Mouse (Mus musculus) embryonic fibroblast, embryonic 13.5 days (primary cell): ENCODE measurements around the gene Il9. TPM values are rescaled to one million over a fixed set of nuclear protein-coding genes. Genes with fewer than 3 reads are reported as not detected.

Experiments used
- H3K27ac ChIP-seq: 2 replicates; pipeline ENCODE4 v1.5.1; 2012; ENCODE audit warnings: low read length, control low read depth, inconsistent platforms; ENCODE audit not compliant: insufficient read depth
- H3K4me1 ChIP-seq: 2 replicates; pipeline ENCODE4 v1.6.1; 2011; ENCODE audit warnings: low read length; ENCODE audit not compliant: control insufficient read depth, insufficient read depth
- H3K4me3 ChIP-seq: 2 replicates; pipeline ENCODE4 v1.5.1; 2011; ENCODE audit warnings: mild to moderate bottlenecking, control low read depth, low read length; ENCODE audit not compliant: insufficient read depth
- CTCF ChIP-seq: IDR thresholded peaks from 2 replicates; pipeline ENCODE4 v1.5.1; 2011; ENCODE audit warnings: mild to moderate bottlenecking, control low read depth, low read length, moderate library complexity, borderline replicate concordance; ENCODE audit not compliant: insufficient read depth
- POLR2A ChIP-seq: IDR thresholded peaks from 2 replicates; pipeline ENCODE4 v1.6.1; 2011; ENCODE audit warnings: low read depth, mild to moderate bottlenecking, control low read depth, low read length, moderate library complexity
- polyA plus RNA-seq: library from polyadenylated mRNA; stranded (reverse); fragments of >200 nt; gene quantifications from 2 replicates; pipeline ENCODE4 v1.2.4, GENCODE M21; 2011; ENCODE audit warnings: low read depth; ENCODE audit not compliant: missing spikeins, insufficient read length

Il9 gene
- polyA plus RNA-seq, result not detected in 2 replicates

DNA sequence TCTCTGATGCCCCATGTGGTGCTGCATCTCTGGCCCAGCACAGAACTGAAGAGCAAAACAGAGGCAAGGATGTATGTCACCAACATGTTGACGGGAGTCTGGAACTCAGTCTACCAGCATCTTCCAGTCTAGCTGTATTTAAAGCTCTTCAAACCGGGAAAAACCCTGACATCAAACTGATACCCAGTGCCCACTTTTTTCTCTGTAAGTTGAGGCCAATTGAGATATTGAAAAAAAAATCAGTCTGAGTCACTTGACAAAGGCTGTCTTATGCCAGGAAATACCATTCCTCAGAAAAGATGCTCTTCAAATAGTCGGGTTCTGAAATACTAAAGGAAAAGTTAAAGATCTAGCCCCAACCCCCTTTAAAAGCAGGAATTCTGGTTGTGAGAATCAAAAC is at the start of gene Il9:
Gene Il9 (minus strand): TSS at position 101 of the 400 bp plus-strand sequence.
- TF ChIP-seq POLR2A (no peak), CTCF (no peak)
- no peaks in the 10 kb centered on the region for H3K4me1 ChIP-seq
- no peak within 1 kb of the TSS for H3K27ac ChIP-seq
- no peak within 1 kb of the TSS for H3K4me3 ChIP-seq

DNA sequence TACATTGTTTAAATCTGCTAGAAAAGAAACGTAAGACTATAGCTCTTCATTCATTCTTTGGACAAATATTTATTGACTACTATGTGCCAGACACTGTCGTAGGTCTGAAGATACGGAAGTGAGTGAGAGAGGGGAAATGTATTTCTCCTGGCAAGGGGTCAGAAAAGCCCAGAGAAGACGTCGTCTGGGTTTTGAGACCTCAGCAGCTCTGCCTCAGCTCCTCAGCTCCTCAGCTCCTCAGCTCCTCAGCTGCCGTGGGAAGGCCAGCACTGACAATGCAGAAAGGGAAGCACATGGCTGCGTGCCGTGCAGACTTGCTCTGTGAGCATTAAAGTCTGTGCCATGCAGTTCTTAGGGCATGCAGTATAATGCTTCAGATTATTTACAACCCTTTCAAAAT is 47.6 kb upstream of the Il9 start:
- no peak overlapping the region for H3K4me3 ChIP-seq
- no peak for TF ChIP-seq POLR2A
- no peak for TF ChIP-seq CTCF

DNA sequence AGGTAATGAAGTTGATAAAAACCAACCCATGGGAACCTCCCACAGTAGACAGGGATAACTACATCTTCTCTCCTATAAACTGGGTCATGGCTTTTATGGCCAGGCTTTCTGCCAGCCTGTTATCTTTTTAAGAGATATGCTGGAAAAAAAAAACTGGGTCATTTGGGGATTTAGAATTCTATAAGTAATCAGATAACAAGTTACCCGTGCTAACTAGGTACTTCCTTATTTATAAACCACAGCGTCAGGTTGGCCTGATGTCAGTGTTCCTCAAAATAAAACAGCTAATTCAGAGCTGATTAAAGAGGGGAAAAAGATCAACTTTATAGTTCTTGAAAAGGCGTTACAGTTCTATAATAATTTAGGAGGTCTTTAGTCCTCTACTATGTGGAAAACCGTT is 47.0 kb upstream of the Il9 start:
- no peak overlapping the region for H3K27ac ChIP-seq
- H3K4me1 ChIP-seq, result no peaks in the 10 kb centered on the region
- no peak overlapping the region for H3K4me3 ChIP-seq
- TF ChIP-seq CTCF (no peak), POLR2A (no peak)

More for the DNA sequence above, 47.6 kb upstream of the Il9 start:
- no peak overlapping the region for H3K27ac ChIP-seq
- H3K4me1 ChIP-seq, result no peaks in the 10 kb centered on the region

DNA sequence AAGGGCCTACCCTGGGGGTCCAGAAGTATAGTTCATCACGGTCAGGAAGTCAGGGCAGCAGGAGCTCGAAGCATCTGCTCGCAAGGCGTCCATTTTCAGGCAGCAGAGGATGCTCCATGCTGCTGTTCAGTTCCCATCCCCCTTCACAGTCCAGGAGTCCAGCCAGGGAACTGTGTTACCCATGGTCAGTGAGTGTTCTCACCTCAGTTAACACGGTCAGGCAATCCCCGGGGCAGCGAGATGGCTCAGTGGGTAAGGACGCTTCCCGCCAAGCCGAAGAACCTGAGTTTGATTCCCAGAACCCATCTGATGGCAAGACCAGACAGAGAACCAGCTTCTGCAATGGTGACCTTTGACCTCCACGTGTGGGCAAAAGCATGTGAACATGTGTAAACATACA is 46.2 kb upstream of the Il9 start:
- H3K4me3 ChIP-seq, result no peak overlapping the region
- H3K27ac ChIP-seq, result no peak overlapping the region
- no peak for TF ChIP-seq CTCF
- TF ChIP-seq POLR2A, result no peak
- H3K4me1 ChIP-seq, result no peaks in the 10 kb centered on the region

DNA sequence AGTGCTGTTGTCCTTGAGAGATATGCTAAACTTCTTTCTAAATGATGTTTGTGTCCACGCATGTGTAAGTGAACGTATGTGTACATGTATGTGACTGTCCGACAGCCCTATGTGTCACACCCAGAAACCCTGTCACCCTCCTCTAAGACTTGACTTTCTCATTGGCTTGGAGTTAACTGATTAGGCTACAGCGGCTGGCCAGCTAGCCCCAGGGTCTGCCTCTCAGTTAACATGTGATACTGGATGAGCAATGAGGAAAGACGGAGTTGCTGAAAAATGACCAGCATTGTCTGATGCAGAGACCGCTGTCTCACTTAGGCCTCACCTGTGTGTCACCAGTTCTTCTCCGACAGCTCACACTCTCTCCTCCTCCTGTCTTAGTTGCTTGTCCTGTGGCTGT is 45.8 kb upstream of the Il9 start:
- no peak for TF ChIP-seq CTCF
- no peak for TF ChIP-seq POLR2A
- Histone ChIP-seq H3K27ac (no peak overlapping the region), H3K4me3 (no peak overlapping the region), H3K4me1 (no peaks in the 10 kb centered on the region)

DNA sequence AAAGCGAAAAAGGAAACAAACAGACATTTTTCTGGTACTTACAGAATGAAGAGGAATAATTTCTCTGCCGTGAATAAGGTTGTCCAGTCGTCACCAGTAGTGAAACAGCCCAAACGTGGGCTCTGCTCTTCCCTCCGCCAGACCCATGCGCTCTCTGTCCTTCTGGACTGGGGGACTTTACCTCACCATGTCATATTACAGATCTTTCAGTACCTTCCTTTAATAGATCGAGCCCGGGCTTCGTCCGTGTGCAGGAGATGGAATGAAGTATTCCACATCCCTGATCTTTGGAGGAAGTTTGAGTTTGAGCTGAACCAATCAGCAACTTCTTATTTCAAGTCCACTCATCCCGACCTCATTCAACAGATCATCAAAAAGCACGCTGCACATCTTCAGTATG is 44.8 kb upstream of the Il9 start:
- TF ChIP-seq CTCF, result no peak
- no peak for TF ChIP-seq POLR2A
- Histone ChIP-seq H3K4me3 (no peak overlapping the region), H3K27ac (no peak overlapping the region), H3K4me1 (no peaks in the 10 kb centered on the region)

DNA sequence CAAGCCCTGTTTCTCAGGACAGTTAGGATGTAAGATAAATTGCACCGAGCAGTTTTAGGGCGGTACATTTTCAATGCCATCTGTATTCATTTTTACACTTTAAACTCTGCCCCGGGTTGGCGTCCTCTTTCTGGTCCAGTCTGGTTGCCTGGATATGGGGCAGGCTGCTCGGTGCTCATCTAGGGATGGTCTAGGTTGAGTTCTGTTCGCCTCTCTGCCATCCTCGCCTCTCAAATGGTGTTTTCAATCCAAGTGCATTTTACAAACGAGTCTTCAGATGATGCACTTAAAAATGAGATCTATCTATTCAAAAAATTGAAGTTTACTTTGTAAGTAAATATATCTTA is 40.7 kb upstream of the Il9 start:
- H3K4me1 ChIP-seq, result no peaks in the 10 kb centered on the region
- H3K4me3 ChIP-seq, result peak overlapping the region; percentile 66
- H3K27ac ChIP-seq, result no peak overlapping the region
- TF ChIP-seq CTCF (no peak), POLR2A (no peak)

DNA sequence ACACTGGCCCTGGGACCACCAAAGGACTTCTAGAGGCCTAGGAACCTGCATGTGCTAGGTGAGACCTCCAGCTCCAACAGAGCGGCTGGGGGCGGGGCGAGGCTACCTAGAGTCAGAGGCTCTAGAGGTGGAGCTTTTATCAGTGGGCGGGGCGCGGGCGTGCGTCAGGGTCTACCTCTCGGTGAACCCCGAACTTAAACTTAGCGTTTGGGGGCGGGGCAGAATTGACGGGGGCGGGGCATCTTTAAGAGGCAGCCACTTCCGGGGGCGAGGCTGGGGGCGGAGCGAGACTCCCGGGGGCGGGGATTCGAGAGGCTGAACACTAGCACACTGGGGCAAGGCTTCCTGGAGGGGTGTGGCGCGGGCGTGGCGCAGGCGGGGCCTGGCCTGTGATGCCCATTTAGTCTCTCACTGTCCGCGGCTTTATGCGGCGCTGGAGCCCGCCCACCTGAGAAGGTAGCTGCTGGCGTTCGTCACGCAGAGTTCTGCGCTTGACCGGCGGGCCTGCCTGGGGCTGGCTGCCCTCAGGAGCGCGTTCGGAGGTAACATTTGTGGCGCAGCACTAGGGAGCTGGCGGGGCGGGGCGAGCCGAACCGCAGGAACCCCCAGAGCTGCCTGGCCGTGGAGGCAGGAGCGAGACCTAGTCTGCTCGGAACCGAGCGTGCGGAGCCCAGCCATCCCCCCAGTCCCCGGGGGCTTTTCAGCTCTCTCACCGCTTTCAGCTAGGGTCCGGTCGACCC is 40.2 kb upstream of the Il9 start, which contains the start of gene Fbxl21:
Gene Fbxl21 (plus strand): TSS at position 392 of the 740 bp plus-strand sequence.
- Histone ChIP-seq H3K4me3 (peak within 1 kb of the TSS; percentile 66), H3K4me1 (no peaks in the 10 kb centered on the region), H3K27ac (no peak within 1 kb of the TSS)
- peak; percentile 88 for TF ChIP-seq POLR2A
- no peak for TF ChIP-seq CTCF

DNA sequence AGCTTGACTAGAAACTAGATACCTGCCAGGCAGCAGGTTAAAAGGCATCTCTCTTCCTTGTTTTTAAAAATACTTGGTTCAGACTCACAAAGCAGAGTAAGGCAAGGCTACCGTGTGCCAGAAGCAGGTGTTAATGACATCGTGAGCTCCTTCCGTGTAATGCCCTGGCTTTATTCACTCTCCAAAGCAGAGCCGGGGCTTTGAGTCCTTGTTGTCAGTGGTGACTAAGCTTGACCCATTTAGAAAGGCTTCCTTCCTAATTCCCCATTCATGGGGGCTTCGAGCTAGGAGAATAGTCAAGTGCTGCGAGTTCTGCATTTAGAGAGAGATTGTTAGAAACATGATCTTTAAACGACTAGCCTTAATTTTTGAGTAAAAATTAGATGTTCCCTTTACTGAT is 34.8 kb upstream of the Il9 start:
- Histone ChIP-seq H3K27ac (no peak overlapping the region), H3K4me1 (no peaks in the 10 kb centered on the region), H3K4me3 (no peak overlapping the region)
- TF ChIP-seq CTCF (no peak), POLR2A (no peak)

DNA sequence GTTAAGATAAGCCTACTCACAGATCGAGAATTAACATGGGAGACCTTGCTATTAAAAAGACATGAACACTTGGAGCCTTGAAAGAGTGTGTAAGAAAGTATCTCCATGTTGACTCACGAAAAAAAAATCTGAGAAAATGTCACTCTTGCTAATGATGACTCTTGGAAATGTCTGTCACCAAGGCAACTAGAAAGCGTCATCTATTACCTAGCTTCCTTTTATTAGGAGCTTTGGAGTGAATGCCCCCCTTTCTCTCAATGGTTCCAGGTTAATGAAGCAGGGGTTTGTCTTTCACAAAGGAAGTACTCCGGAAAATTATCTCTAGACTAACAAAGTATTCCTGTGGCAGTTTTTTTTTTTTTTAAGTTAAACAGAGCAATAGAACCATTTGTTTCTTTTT is 34.3 kb upstream of the Il9 start:
- TF ChIP-seq CTCF (no peak), POLR2A (no peak)
- H3K4me3 ChIP-seq, result no peak overlapping the region
- H3K27ac ChIP-seq, result no peak overlapping the region
- H3K4me1 ChIP-seq, result no peaks in the 10 kb centered on the region
